Mouse (Mus musculus) adrenal gland, postnatal 14 days (tissue): ENCODE measurements around the gene Sfrp2. TPM values are rescaled to one million over a fixed set of nuclear protein-coding genes. Genes with fewer than 3 reads are reported as not detected.

Experiments used
- DNase-seq: peaks from one replicate; pipeline ENCODE4 v3.0.0; 2021; ENCODE audit warnings: mixed read lengths
- total RNA-seq: library from RNA; stranded (reverse); gene quantifications from 2 replicates; pipeline ENCODE4 v1.2.3, GENCODE M21; 2021

Sfrp2 gene
- total RNA-seq, 1 experiment from 2014 or later, result 10.7 TPM

- no peak for DNase-seq
Measured at GRCm38 (mm10) chr3:83771160-83771869, 5.2 kb downstream of the Sfrp2 start.

DNA sequence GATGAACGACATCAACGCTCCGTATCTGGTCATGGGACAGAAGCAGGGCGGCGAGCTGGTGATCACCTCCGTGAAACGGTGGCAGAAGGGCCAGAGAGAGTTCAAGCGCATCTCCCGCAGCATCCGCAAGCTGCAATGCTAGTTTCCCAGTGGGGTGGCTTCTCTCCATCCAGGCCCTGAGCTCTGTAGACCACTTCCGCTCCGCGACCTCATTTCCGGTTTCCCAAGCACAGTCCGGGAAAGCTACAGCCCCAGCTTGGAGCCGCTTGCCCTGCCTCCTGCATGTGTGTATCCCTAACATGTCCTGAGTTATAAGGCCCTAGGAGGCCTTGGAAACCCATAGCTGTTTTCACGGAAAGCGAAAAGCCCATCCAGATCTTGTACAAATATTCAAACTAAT, 7.2 kb downstream of the Sfrp2 start:
- no peak for DNase-seq

GRCm38 (mm10) chr3:83775403-83775802, 9.3 kb downstream of the Sfrp2 start:
- no peak for DNase-seq

DNA sequence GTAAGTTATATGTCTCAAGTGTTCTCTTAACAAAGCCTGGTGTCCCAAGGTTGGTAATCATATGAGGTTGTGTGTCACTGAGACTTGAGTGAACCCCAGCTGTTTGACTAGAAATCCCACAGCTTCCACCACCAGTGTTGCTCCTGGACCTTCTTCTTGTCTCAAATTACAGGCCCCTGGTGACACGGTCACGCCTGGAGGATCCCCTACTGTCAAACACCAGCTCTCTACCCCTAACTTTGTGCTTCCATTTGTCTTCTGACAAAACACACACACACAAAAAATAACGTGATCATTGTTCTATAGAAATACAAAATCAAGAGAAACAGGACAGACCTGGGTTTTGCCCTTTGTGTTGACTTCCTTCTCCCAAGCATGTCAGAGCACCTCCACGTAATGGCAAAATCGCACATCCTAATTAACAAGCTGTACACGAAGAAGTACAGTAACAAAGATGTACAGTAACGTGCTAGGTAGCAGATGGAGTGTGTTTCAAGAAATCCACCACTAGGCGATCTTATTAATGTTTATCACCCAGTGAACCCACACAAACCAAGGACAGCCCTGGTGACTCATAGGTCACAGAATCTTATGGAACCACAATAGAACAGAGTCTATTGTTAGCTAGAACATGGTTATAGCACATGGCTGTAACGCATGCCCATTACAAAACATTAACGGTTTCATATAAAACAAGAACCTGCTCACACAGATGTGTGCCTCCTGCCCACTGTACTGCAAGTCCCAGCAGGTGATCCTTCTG, 15.5 kb downstream of the Sfrp2 start:
- peak; percentile 25 for DNase-seq

DNA sequence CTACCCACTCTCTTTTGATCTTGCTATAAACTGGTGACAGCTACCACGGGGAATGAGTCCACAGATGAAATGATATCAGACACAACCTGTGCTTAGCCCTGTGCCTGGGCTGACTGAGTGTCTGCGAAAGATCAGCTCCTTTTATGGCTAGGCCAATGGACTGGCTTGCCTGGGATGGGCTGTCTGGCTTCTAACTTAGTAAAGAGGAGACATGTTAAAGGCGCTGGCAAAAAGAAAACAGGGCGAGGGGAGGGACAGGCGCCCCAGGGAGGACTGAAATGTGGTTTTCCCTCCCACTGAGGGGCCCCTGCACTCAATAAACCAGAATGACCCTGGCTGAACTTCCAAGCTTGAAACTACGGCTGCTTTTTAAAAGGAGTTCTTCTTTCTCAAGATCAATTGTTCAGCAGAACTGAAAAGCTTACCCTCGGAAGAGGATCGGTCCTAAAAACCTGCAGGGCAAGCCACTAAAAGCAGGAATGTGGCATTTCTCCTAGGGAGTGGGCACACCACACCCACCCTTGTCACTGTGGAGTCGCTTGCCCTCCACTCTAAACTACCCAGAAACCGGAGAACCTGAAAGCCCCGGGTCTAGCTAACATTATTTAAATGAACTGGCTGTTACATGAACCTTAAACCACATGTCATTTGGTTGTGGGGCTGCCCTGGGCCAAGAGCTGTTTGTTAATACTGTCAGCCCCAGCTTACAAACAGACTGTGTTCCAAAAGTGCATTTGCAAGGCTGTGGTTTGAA, 17.8 kb downstream of the Sfrp2 start:
- no peak for DNase-seq

- no peak for DNase-seq
Measured at GRCm38 (mm10) chr3:83784726-83785125, 18.6 kb downstream of the Sfrp2 start.

DNA sequence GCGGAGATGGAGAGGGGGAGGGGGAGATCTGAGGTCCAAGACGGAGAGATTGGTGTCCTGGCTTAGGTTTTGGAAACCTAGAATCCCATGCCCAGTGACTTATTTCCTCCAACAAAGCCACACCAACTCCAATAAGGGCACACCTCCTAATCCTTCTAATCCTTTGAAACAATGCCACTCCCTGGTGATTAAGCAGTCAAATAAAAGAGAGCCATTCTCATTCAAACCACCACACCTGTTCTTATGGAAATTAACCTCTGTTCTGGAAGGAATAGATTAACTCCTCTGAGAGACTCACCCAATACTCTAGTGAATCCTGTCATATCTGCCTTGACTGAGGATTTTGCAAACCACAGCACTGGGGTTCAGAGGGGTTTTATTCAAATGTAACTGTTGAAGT, 21.0 kb downstream of the Sfrp2 start:
- no peak for DNase-seq

- DNase-seq, result peak; percentile 28
Measured at GRCm38 (mm10) chr3:83787776-83788305, 21.7 kb downstream of the Sfrp2 start.

DNA sequence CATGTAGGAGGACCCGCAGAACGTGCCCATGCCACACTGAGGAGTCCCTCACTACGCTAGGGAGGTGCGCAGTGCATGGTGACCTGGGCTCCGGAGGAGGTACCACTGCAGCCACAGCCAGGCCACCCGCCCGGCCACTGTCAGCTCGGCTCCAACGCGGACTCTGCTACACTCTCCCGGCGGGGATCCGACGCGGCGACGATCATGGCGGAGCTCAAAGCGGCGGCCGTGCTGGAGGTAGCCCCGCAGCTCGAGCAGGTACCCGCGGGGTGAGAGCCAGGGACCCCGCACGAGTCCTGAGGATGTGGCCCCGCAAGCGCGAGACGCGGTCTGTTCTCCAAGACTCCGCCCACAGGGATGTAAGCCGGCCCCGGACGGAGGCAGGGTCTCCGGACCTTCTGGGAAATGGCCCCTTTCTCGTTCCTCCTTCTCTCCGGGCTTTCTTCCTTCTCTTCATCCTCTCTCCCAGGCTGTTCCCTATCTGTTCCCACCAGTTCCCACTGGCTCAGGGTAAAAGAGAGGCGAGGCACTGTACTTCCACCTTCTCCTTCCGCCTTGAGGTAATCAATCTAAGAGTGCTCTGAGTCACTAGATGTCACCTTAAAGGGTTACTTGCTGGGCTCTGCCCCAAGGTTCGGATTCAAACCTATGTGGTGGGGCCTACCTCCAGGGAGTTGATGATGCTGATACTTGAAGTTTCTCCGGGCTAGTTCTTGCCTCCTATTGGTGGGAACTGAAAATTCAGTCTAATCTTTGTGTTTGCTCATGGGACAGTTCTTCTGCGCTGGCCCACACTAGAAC, 23.7 kb downstream of the Sfrp2 start:
- DNase-seq, result peak; percentile 49

DNA sequence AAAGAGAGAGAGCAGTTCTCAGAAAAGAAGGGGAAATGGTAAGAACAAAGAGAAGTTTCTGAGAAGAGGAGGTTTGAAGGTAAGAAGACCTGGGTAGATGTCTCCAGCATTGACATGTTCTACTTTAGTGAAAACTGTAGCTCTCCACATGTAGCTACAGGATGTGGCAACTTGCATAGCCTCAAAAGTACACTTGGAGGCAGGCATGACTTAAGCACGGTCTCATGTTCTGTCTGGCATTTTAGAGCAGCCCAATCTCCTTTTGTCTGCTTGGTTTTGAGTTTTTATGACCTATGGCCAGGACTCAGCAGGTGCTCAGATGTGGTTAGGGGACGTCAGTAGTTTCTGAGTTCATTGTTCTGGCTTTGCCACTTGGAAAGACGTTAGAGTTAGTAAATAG, 25.3 kb downstream of the Sfrp2 start:
- DNase-seq, result no peak

DNA sequence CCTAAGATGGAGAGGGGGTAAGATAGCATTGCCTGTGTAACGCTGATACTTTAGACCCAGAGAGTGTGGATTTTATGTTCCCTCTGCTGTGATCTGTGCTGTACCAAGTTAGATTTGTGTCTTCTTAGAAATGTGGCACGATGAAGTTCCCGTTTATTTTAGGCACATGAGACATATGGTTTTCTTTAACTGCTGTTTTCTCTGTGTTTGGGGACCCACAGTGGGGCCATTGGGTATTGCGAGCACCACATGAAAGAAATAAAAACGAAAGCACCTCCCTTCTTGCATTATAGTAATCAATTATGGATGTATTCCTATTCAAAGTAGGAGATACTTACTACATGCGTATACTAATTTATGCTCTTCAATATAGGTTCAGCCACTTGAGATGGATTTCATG, 31.0 kb downstream of the Sfrp2 start:
- no peak for DNase-seq

GRCm38 (mm10) chr3:83797828-83798227, 31.7 kb downstream of the Sfrp2 start:
- peak; percentile 86 for DNase-seq

DNA sequence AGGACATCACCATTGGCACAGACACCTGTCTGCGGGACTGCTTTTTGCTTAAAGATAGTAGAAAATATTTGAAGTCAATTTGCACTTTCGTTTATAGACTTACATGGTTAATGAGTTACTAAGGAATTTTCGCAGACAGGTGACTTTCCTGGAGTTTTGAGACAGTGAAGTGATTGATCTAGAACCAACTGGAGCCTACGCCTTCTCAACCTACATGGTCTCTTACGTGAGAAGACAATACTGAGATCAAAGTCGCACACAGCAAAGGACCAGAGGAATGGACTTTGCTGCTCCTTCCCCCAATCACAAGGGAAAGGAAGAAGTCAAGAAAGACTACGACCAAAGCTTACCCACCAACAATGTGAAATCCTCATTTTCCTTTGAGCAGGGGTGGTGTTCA, 33.4 kb downstream of the Sfrp2 start:
- DNase-seq, result no peak

DNA sequence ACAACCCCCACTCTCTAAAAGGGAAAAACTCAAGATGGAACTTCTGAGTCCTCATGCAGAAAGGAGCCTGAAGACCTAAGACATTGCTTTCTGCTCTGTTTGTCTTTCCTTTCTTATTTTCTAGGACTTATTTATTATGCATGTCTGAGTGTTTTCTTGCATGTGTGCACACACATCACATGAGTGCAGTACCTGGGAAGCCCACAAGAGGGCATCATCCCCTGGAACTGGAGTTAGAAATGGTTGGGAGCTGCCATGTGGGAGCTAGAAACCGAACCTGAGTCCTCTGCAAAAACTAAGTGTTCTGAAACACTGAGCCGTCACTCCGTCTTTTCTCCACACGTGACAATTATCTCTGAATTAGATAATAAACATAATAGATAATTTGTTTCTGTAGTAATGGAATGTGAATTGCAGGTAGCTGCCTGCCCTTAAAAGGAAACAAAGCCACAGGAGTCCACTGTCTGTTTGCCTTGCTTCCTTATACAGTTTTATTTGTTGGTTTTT, 35.6 kb downstream of the Sfrp2 start:
- DNase-seq, result no peak

DNA sequence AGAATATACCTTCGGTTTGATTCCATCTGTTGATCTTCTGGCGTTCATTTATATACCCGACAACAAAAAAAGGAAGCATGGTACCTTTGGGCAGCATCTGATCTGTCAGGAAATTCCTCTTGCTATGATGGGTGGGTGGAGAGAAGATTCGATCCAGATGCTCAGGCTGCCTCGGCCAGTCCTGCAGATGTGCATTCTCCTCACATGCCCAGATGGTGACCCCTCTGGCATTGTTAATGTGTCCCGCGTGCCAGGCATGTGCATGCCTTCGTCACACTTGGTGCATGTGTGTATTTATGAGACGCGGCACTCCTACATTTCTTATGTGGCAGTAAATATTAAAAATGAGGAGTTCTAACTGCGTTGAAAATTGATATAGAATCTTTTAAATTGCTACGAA, 42.4 kb downstream of the Sfrp2 start:
- no peak for DNase-seq

DNA sequence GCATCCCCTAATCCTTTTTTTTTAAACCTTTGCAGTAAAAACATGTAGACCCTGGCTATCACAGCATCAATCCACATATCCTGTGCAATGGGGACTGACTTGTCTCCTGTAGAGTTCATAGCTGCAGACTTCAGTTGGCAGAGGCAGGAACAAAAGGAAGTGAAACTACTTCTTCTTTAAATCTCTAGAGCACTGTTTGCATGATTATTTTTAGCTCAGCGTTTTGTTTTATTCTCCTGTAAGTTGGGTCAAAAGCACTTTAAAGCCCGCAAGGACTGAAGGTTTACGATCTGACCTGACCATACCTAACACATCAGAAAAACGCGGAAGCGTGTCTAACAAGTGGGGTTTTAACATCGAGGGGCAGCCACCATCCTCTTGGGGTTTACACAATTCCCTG, 45.9 kb downstream of the Sfrp2 start:
- no peak for DNase-seq

DNA sequence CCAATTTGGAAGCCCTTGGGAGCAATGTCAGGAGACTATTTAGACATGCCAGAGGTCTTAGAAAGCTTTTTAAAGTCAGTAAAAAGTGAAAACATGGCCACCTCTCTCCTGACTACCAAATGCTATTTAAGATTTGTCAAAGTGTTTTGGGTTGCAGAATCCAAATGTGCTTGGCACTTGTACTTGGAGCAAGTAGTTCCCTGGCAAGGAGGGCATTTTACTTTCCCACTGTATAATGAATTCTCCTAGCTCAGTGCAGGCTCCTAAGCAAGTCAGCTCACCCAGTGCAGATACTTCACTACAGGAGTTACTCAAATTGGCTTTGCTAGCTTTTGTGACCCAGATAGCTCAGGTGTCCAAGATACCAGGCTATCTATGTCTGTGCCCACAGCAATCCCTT, 46.7 kb downstream of the Sfrp2 start:
- DNase-seq, result no peak

DNA sequence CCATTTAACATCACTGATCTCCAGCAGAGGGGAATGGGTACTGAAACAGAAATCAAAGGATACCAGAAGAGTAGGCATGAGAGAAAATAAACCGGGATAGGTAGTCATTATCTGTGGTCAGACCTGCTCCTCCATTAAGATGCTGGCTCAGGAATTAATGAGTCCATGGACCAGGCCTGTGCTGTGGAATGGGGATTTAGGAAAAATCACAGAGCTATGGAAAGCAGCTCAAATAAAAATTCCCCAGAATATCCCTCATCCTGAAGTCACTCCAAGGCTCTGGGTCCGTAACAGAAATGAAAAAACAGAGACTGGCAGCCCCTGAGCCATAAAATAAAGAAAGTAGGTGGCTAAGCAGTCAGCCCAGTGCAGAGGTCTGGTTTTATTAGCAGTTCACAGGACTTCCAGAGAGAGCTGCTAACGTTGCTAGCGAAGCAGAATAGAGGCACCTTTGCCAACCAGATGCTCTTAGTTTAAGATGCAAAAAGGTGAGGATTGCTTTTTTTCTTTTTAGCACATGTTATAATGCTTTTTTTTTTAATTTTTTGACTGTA, 50.3 kb downstream of the Sfrp2 start:
- DNase-seq, result no peak

GRCm38 (mm10) chr3:83823774-83824173, 57.7 kb downstream of the Sfrp2 start:
- DNase-seq, result no peak
